Comparison of ENCODE assay signal across 26 mouse cellular contexts in the genomic region with DNA sequence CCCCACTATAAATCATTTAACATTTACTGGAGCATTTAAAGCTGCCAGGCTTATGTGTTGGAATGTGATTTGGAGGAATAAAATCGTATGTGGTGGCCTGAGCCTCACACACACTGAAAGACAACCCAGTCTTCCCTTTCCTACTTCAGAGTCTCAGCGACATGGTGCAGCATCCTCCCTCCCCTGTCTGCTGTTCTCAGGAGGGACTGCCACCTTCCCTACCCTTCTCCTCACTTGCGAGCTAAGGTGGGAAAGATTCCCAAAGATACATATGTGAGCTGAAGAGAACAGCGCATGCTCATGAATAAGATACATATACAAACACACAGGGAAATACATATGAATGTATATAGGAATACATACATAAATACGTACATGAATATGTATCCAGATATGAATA.
"Had no signal": no experiment of that assay in that cellular context is flagged by ENCODE, and none has a peak within 500 bp of the region (broad histone marks: within the 10 kb centered on the region; RNA-seq: fewer than 3 reads in every experiment).

No protein-coding gene starts in this region.

- H3K27me3 ChIP-seq: heart, embryonic 13.5 days; heart, embryonic 15.5 days; hindbrain, embryonic 13.5 days; limb, embryonic 15.5 days; liver, embryonic 12.5 days had no signal

- H3K27ac ChIP-seq: heart, embryonic 13.5 days; heart, embryonic 15.5 days; hindbrain, embryonic 13.5 days; hindbrain, embryonic 15.5 days; hindbrain, postnatal 0 days; kidney, embryonic 15.5 days; kidney, postnatal 0 days; limb, embryonic 13.5 days; limb, embryonic 15.5 days; liver, embryonic 12.5 days; liver, embryonic 14.5 days had no signal

- H3K4me2 ChIP-seq: heart, embryonic 11.5 days; heart, embryonic 13.5 days; heart, embryonic 15.5 days; hindbrain, embryonic 13.5 days; hindbrain, embryonic 15.5 days; kidney, embryonic 15.5 days; limb, embryonic 13.5 days; limb, embryonic 15.5 days; liver, embryonic 12.5 days had no signal

- ATAC-seq: hindbrain, postnatal 0 days; intestine, embryonic 16.5 days; liver, embryonic 12.5 days had no signal

- DNase-seq: gastrocnemius, postnatal 14 days; gastrocnemius, postnatal 36 days; heart, adult 18-20 months; heart, postnatal 14 days; heart, postnatal 36 days; kidney, adult 11 months; kidney, adult 2 months; kidney, adult 9 months; kidney, postnatal 14 days; kidney, postnatal 36 days; layer of hippocampus, adult 9-11 months; layer of hippocampus, postnatal 36 days; left cerebral cortex, postnatal 4 days had no signal

- H3K9ac ChIP-seq: heart, embryonic 13.5 days; heart, embryonic 15.5 days; hindbrain, embryonic 13.5 days; hindbrain, embryonic 15.5 days; kidney, embryonic 15.5 days; limb, embryonic 13.5 days; limb, embryonic 15.5 days; liver, embryonic 12.5 days; liver, embryonic 14.5 days had no signal

- H3K9me3 ChIP-seq: heart, embryonic 13.5 days; heart, embryonic 15.5 days; hindbrain, embryonic 13.5 days; hindbrain, embryonic 15.5 days; kidney, embryonic 15.5 days; limb, embryonic 13.5 days; limb, embryonic 15.5 days; liver, embryonic 12.5 days had no signal

- H3K4me3 ChIP-seq: heart, embryonic 13.5 days; heart, embryonic 15.5 days; hindbrain, embryonic 13.5 days; hindbrain, embryonic 15.5 days; kidney, embryonic 15.5 days; limb, embryonic 13.5 days; limb, embryonic 15.5 days; liver, embryonic 12.5 days had no signal

- H3K36me3 ChIP-seq: heart, embryonic 13.5 days; heart, embryonic 15.5 days; hindbrain, embryonic 13.5 days; hindbrain, embryonic 15.5 days; kidney, embryonic 15.5 days; limb, embryonic 13.5 days; limb, embryonic 15.5 days; liver, embryonic 12.5 days had no signal
